Mouse (Mus musculus) C2C12 (cell line): ENCODE measurements around the gene Emc3.

Experiments used
- CTCF ChIP-seq: IDR thresholded peaks from one replicate; pipeline ENCODE4 v1.5.1; 2011; ENCODE audit not compliant: control insufficient read depth, insufficient read depth, insufficient read length
- MAX ChIP-seq: IDR thresholded peaks from one replicate; pipeline ENCODE4 v1.6.1; 2011; ENCODE audit warnings: mild to moderate bottlenecking, control low read depth
- MYOD1 ChIP-seq: IDR thresholded peaks from one replicate; pipeline ENCODE4 v1.6.1; 2011; ENCODE audit warnings: low read depth; ENCODE audit not compliant: control insufficient read depth, insufficient read length
- USF1 ChIP-seq: IDR thresholded peaks from one replicate; pipeline ENCODE4 v1.6.1; 2011; ENCODE audit warnings: low read depth, mild to moderate bottlenecking, control low read depth, moderate library complexity

DNA sequence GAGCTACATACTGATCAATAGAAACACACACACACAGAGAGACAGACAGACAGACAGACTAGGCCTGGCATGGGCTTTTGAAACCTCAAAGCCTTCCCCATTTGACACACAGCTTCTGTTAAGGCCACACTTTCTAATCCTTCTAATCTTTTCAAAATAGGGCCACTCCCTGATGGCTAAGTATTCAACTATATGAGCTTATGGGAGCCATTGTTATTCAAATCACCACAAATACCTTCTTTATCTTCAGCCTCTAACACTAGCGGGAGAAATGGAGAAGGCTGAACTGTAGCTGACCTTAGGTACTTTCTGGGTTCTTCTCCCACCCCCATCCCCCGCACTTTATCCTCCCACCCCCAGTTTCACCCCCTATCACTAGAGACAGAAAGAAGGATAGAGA is 28.7 kb downstream of the Emc3 start:
- no peak for TF ChIP-seq CTCF
- no peak for TF ChIP-seq MAX
- no peak for TF ChIP-seq MYOD1
- TF ChIP-seq USF1 = no peak
